Mouse (Mus musculus): ENCODE data around the gene Gm17677.
A peak's percentile ranks its signal among the peaks of the same experiment; 100 is the strongest.

Gene Gm17677

GRCm38 (mm10) chr9:35740749-35741148 is at the start of gene Gm17677:
Gene Gm17677, plus strand, starts transcription at chr9:35741049.
- DNase-seq (ENCODE audit: low read depth, low spot score), result no peak

DNA sequence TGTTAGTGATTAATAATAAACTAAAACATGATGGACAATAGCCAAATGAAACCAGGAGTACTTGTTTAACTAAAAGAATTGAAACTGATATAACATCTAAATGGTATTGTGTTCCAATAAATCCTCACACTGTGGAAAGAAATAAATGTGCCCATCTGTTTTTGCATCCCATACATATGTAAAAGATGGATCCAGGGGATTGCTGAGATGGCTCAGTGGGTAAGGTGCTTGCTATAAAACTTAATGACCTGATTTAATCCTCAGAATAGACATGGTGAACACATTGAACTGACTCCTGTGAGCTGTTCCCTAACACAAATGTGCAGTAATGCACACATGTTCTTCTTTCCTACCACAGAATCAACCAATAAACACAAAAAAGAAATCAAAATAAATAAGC is 48.9 kb upstream of the Gm17677 start:
- no peak for DNase-seq (ENCODE audit: low read depth, low spot score)

- DNase-seq (ENCODE audit: low read depth, low spot score), result peak; percentile 1
Measured at GRCm38 (mm10) chr9:35707265-35707664, 33.6 kb upstream of the Gm17677 start.

DNA sequence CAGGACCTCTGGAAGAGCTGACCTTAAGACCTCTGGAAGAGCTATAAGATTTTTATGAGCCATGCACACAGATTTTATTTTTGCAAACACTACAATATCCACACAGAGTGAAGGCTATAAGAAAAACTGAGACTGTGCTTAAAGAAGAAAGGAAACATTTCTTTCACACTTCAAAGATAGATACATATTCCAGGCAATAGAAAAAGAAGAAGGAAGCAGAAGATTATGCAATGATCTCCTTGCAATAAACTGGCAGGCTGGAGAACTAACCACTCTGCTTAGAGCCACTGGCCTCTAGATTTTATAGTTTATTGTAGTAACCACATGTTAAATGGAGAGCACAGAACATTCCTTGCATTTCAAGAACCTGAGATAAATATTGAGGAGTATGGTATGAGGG is 16.0 kb downstream of the Gm17677 start:
- DNase-seq (ENCODE audit: low read depth, low spot score), result peak; percentile 8

- no peak for DNase-seq (ENCODE audit: low read depth, low spot score)
Measured at GRCm38 (mm10) chr9:35778009-35778408, 37.2 kb downstream of the Gm17677 start, which contains the start of gene Gm17727. Gene Gm17727, minus strand, starts transcription at chr9:35778109.

- no peak for DNase-seq (ENCODE audit: low read depth, low spot score)
Measured at GRCm38 (mm10) chr9:35790001-35790400, 49.2 kb downstream of the Gm17677 start, which contains the start of the genes Gm27235 and D730048I06Rik. Gene Gm27235, minus strand, starts transcription at chr9:35790101. Gene D730048I06Rik, minus strand, starts transcription at chr9:35790112.

Measured in brain, adult 2 months (tissue).